Mouse (Mus musculus): Measurements from ENCODE around the gene Kif27.
"Not testable (repeated sequence)": the region's sequence is repeated elsewhere in the genome, so short reads cannot be mapped to it uniquely, and the experiment has no call there.

- TF ChIP-seq CTCF (IDR thresholded peaks at IDR 0.05; ENCODE audit: control insufficient read depth, insufficient read depth, insufficient replicate concordance, low read depth, low read length); POLR2A (IDR thresholded peaks at IDR 0.05; ENCODE audit: control insufficient read depth, low read depth, low read length): not testable (repeated sequence)
These were observed 44.3 kb upstream of the Kif27 start, which contains the start of gene Hnrnpk for GRCm38 (mm10) chr13:58403243-58403642.
